Mouse (Mus musculus): Measurements from ENCODE around the gene Catsper4. TPM values are rescaled to one million over a fixed set of nuclear protein-coding genes. Genes with fewer than 3 reads are reported as not detected.

Catsper4 gene
- polyA plus RNA-seq, 1 experiment = not detected

DNA sequence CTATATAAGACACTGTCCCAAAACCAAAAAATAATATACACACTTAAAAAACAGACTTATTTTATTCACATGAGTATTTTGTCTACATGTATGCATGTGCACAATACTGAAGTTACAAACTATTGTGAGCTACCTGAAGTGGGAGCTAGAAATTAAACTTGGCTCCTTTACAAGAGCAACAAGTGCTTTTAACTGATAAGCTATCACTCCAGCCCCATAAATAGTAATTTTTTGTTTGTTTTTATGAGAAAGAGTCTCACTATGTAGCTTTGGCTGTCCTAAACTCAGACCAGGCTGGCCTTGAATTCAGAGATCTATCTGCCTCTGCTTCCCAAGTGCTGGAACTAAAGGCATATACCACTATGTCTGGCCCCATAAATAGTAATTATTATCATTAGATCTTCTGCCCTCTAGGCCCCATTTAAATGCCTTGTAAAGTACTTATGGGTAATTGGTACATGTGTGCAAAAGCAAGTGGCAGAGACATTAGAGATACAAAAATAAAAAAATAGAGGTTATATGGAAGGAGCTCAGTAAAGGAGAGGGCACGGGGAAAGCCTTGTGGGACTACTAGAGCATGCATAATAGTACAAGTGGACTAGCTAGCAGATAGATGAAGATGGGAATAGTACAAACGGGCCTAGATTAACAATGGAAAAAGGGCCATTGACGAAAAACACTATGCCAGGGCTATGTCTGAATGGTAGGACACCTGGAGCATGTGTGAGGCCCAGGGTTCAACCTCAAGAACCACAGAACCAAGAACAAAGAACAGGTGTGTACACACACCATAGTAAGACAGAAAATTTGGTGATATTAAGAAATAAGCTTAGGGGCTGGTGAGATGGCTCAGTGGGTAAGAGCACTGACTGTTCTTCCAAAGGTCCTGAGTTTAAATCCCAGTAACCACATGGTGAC lies 61.4 kb downstream of the Catsper4 start:
- no peak for TF ChIP-seq GATA1 (IDR thresholded peaks at IDR 0.05; ENCODE audit: low read length)

DNA sequence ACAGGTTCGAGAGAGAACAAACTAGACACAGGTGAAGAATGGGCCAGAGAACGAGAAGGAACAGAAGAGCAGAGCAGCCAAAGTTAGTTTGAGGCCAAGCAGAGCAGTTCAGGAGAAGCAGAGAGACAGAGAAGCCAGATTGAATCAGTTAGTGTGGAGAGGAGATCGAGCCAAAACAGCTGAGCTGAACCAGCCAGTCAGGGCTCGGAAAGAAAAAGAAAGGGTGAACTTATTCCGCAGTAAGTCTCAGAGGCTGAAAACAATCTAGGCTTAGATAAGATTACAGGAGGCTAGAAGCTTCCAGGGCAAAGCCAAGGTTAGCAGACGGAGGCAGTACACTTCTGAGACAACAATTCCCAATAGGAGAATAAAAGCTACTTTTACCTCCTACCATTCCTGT lies 62.2 kb downstream of the Catsper4 start:
- no peak for TF ChIP-seq GATA1 (IDR thresholded peaks at IDR 0.05; ENCODE audit: low read length)

GRCm38 (mm10) chr4:134164591-134164990 lies 62.6 kb downstream of the Catsper4 start:
- TF ChIP-seq GATA1 (IDR thresholded peaks at IDR 0.05; ENCODE audit: low read length) = no peak

Other genes starting within 250 kb of the Catsper4 start
- gene Dhdds, start 226.5 kb downstream of the Catsper4 start, polyA plus RNA-seq (2012) = 24.0 and 27.2 TPM in 2 replicates
- gene Lin28a, start 208.5 kb downstream of the Catsper4 start, polyA plus RNA-seq (2012) = not detected in 2 replicates
- not detected in 2 replicates for gene Zfp683, start 173.5 kb downstream of the Catsper4 start, polyA plus RNA-seq (2012)
- 0.13 TPM in 2 replicates for gene Crybg2, start 166.6 kb downstream of the Catsper4 start, polyA plus RNA-seq (2012)
- 0.18 TPM in 1 of 2 replicates, not detected in the other for gene Cd52, start 132.3 kb downstream of the Catsper4 start, polyA plus RNA-seq (2012)
- 6.2 and 11.1 TPM in 2 replicates for gene Ubxn11, start 124.8 kb downstream of the Catsper4 start, polyA plus RNA-seq (2012)
- 86.9 and 168 TPM in 2 replicates for gene Sh3bgrl3, start 98.6 kb downstream of the Catsper4 start, polyA plus RNA-seq (2012)
- gene Cep85, start 40.3 kb downstream of the Catsper4 start, polyA plus RNA-seq (2012) = 35.7 and 85.6 TPM in 2 replicates
- gene Gm7534, start 24.4 kb downstream of the Catsper4 start, polyA plus RNA-seq (2012) = not detected in 2 replicates
- gene Cnksr1, start 11.0 kb upstream of the Catsper4 start, polyA plus RNA-seq (2012) = not detected in 2 replicates
- 0.05 TPM in 1 of 2 replicates, not detected in the other for gene E130218I03Rik, start 16.3 kb upstream of the Catsper4 start, polyA plus RNA-seq (2012)
- 58.7 and 64.4 TPM in 2 replicates for gene Zfp593, start 18.2 kb upstream of the Catsper4 start, polyA plus RNA-seq (2012)
- not detected in 2 replicates for gene Gm30191, start 19.6 kb upstream of the Catsper4 start, polyA plus RNA-seq (2012)
- not detected in 2 replicates for gene Grrp1, start 26.7 kb upstream of the Catsper4 start, polyA plus RNA-seq (2012)
- gene Pdik1l, start 60.5 kb upstream of the Catsper4 start, polyA plus RNA-seq (2012) = 4.3 and 4.6 TPM in 2 replicates
- gene Trim63, start 87.7 kb upstream of the Catsper4 start, polyA plus RNA-seq (2012) = not detected in 2 replicates
- gene Slc30a2, start 115.8 kb upstream of the Catsper4 start, polyA plus RNA-seq (2012) = 0.25 and 0.57 TPM in 2 replicates
- not detected in 2 replicates for gene Extl1, start 156.5 kb upstream of the Catsper4 start, polyA plus RNA-seq (2012)
- 26.9 and 28.3 TPM in 2 replicates for gene Pafah2, start 168.9 kb upstream of the Catsper4 start, polyA plus RNA-seq (2012)
- gene Stmn1, start 240.9 kb upstream of the Catsper4 start, polyA plus RNA-seq (2012) = 44.5 and 202 TPM in 2 replicates